Mouse (Mus musculus) kidney, embryonic 15.5 days (tissue): Measurements from ENCODE around the gene Myb. TPM values are rescaled to one million over a fixed set of nuclear protein-coding genes. Genes with fewer than 3 reads are reported as not detected.

ENCODE experiments used
- ATAC-seq: fragments of 200-750 bp; cut with Nextera tagmentation; replicated peaks from 2 replicates; pipeline ENCODE4 v1.8.0; 2017; ENCODE audit warnings: moderate TSS enrichment; ENCODE audit not compliant: low FRiP score
- H3K27ac ChIP-seq: fragments of 300-500 bp; sonication (generic); 2 replicates; pipeline ENCODE4 v1.5.1; 2015; ENCODE audit warnings: mild to moderate bottlenecking, inconsistent platforms
- H3K27me3 ChIP-seq: fragments of 300-500 bp; sonication (generic); 2 replicates; pipeline ENCODE4 v1.6.1; 2015; ENCODE audit warnings: inconsistent platforms
- H3K36me3 ChIP-seq: fragments of 300-500 bp; sonication (generic); 2 replicates; pipeline ENCODE4 v1.6.1; 2015; ENCODE audit warnings: inconsistent platforms
- H3K4me1 ChIP-seq: fragments of 300-500 bp; sonication (generic); 2 replicates; pipeline ENCODE4 v1.6.1; 2015; ENCODE audit warnings: inconsistent platforms
- H3K4me2 ChIP-seq: fragments of 300-500 bp; sonication (generic); 2 replicates; pipeline ENCODE4 v1.6.1; 2015; ENCODE audit warnings: moderate library complexity, mild to moderate bottlenecking, inconsistent platforms
- H3K4me3 ChIP-seq: fragments of 300-500 bp; sonication (generic); replicated peaks from 2 replicates; pipeline ENCODE4 v1.5.1; 2015; ENCODE audit warnings: mild to moderate bottlenecking, inconsistent platforms
- H3K9ac ChIP-seq: fragments of 300-500 bp; sonication (generic); 2 replicates; pipeline ENCODE4 v1.6.1; 2015; ENCODE audit warnings: mild to moderate bottlenecking, inconsistent platforms
- H3K9me3 ChIP-seq: fragments of 300-500 bp; sonication (generic); replicated peaks from 2 replicates; pipeline ENCODE4 v1.6.1; 2016; ENCODE audit warnings: inconsistent platforms
- whole genome bisulfite sequencing: fragments of 180-500 bp; shearing (Covaris S2); methylation state at CpG from one replicate; pipeline ENCODE4 v1.1.7; 2015; ENCODE audit warnings: mixed read lengths; 5-methylcytosine and 5-hydroxymethylcytosine counted together
- polyA plus RNA-seq: library from polyadenylated mRNA; unstranded; fragments of >200 nt; fragmentation: Nextera tagmentation; extraction: Ambion mirVana; gene quantifications from 2 replicates; pipeline ENCODE4 v1.2.1, GENCODE M21; 2015

Gene Myb
- polyA plus RNA-seq, 1 experiment from 2014 or later, result 5.2 TPM

DNA sequence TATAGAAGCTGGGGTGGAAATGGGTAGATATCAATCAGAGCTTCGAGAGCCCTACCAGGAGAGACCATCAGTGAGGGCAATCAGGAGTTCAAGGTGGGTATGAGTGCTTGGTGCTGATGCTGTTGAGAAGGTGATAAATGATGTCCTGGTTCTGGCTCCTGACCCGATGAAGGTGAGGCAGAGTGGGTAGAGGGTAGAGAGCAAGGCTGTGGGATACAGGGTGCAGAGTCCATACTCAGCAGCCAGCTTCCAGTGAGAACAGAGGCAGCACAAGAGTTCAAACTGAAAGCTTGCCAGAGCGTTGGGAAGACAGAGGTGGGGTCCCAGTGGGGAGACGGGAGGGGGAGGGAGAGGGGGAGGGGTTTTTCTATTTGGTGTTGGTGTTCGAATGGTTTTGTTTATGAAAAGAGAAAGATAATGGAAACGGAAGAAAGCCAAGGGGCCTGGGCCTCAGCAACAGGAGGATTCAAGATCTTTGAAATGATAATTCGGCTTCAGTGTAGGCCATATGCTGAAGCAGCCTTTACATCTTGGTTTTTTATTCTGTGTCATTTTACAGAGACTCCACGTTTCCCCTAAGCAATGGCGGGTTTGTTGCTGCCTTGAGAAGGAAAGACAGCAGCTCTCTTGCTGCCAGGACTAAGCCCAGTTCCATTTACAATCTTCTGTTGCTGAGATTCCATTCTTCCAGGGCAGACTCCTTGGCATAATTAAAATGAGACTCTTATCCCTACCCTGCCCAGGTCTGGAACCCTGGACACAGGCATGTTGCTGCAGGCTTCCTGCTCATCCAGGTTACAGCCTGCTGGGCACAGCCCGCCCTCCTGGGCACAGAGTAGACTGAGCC is 32.5 kb upstream of the Myb start:
- H3K27me3 ChIP-seq, result no peaks in the 10 kb centered on the region; the same call in 1 of the 2 replicates

DNA sequence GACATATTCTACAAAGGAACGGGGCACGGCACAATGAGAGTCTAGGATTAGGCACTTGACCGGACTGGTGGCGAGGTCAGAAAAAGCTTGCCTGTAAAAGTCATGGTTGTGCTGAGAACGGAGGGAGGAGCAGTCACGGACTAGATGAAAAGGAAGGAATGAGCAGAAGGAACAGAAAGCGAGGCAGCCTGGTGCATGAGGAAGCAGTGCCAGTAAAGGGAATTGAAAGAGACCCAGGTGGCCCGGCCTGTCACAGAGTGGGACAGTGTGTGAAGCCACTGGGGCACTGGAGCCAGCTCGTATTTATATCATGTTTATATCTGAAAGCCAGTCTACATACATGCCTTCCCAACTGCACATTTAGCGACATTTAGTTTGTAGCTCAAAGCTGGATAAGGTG is 31.7 kb upstream of the Myb start:
- no peak overlapping the region for H3K27ac ChIP-seq
- H3K36me3 ChIP-seq, result no peaks in the 10 kb centered on the region
- no peak overlapping the region for H3K4me3 ChIP-seq
- no peaks in the 10 kb centered on the region; the same call in 1 of the 2 replicates for H3K27me3 ChIP-seq
- ATAC-seq, result no peak
- H3K9ac ChIP-seq, result no peak overlapping the region
- no peaks in the 10 kb centered on the region for H3K9me3 ChIP-seq
- WGBS, result 78% methylated on average over 10 of the region's 10 CpGs
- H3K4me1 ChIP-seq, result 0 out of 2 replicates have a peak, but pooled peaks cover 4% of the 10 kb centered on the region
- no peak overlapping the region for H3K4me2 ChIP-seq

More for the DNA sequence above, 32.5 kb upstream of the Myb start:
- H3K9ac ChIP-seq, result no peak overlapping the region
- no peak for ATAC-seq
- no peak overlapping the region for H3K27ac ChIP-seq
- WGBS, result 54% methylated on average over 10 of the region's 10 CpGs
- no peaks in the 10 kb centered on the region for H3K36me3 ChIP-seq
- no peak overlapping the region for H3K4me2 ChIP-seq
- no peak overlapping the region for H3K4me3 ChIP-seq
- 0 out of 2 replicates have a peak, but pooled peaks cover 4% of the 10 kb centered on the region for H3K4me1 ChIP-seq
- no peaks in the 10 kb centered on the region for H3K9me3 ChIP-seq

DNA sequence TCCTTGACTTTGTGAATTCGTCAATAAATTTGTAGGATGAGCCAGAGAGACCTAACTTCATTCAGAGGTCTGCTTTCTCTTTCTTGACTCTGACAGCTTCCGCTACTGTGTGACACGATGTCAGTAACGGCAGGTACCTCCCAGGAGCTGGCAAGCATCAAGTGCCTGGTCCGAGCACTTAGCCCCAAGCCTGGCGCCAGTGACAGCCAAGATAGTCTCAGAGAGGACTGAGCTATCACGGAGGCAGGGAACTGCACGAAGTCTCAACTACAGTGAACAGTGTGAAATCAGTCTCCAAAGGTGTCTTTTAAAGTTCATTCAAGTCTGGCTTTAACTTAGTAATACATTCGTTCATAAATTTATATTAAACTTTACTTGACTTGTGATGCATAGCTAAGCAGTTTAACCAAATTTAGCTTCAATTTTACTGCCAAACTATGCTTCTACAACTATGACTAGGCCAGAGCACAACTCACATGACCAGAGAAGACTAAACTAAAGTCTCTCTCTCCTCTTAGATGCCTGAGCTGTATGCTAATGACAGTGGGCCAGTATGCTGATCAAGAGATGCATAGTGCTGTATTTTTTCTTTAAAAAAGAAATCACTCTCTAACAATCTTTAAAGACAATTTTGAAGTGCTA is 29.1 kb upstream of the Myb start:
- WGBS, result 75% methylated on average over 9 of the region's 9 CpGs
- Histone ChIP-seq H3K36me3 (no peaks in the 10 kb centered on the region), H3K9ac (no peak overlapping the region), H3K27me3 (no peaks in the 10 kb centered on the region; the same call in 1 of the 2 replicates), H3K27ac (no peak overlapping the region), H3K4me1 (no peaks in the 10 kb centered on the region), H3K9me3 (no peaks in the 10 kb centered on the region), H3K4me2 (no peak overlapping the region), H3K4me3 (no peak overlapping the region)
- ATAC-seq, result no peak

DNA sequence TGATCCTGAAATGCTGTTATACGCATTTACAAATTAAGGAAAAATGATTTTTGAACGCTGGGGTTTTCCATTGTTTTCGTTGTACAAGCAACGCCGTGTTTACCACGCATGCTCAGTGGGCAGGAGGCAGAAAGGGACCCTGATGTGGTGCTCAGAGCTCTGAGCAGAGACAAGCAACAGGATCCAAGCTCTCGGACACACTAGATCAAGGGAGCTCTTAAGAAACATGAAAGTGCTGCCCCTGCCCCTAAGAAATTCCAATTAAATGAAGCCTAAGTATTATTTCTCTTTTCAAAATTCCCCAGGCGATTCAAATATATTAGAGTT is 28.5 kb upstream of the Myb start:
- Histone ChIP-seq H3K4me3 (peak overlapping the region; percentile 32), H3K4me1 (no peaks in the 10 kb centered on the region), H3K9ac (no peak overlapping the region), H3K9me3 (no peaks in the 10 kb centered on the region), H3K27ac (no peak overlapping the region), H3K4me2 (peak overlapping the region; percentile 53), H3K27me3 (no peaks in the 10 kb centered on the region; the same call in 1 of the 2 replicates), H3K36me3 (no peaks in the 10 kb centered on the region)
- ATAC-seq, result no peak
- 28% methylated on average over 8 of the region's 8 CpGs for WGBS

DNA sequence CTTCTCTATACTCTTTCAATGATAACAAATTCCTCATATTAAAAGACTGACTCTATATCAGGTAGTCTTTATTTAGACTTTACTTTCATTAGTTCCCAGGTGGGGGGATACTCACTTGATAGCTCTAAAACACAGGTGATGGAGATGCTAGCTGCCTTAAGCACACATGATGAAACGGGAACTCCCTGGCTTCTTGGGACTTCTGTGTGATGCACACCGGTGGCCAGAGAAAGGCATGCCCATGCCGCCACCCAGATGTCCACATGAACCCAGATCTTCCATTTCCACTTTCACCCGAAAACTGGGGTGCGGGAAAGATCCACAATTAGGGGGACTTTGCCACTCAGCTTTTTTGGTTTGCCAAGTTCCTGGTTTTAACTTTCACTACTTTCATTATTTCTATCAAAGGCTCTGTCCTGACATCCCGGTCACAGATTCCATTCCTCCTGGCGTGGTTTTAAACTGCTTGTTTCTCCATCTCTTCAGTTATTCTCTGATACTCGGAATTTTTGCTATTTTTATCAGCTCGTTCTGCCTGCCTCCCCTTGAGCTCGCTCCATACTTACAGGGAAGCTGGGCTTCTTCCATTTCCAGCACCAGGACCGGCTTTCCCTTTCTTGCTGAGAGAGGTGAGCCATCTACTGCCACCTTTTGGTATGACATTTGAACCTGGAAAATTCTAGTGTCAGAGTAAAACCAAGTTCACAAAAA is 27.9 kb upstream of the Myb start:
- ATAC-seq, result no peak
- WGBS, result 24% methylated on average over 11 of the region's 11 CpGs
- H3K9me3 ChIP-seq, result no peaks in the 10 kb centered on the region
- no peaks in the 10 kb centered on the region for H3K4me1 ChIP-seq
- no peak overlapping the region for H3K27ac ChIP-seq
- H3K9ac ChIP-seq, result 0 out of 2 replicates have a peak overlapping the region, but pooled peaks have one; percentile 12
- H3K36me3 ChIP-seq, result no peaks in the 10 kb centered on the region
- H3K4me3 ChIP-seq, result peak overlapping the region; percentile 32
- H3K4me2 ChIP-seq, result peak overlapping the region; percentile 53
- no peaks in the 10 kb centered on the region; the same call in 1 of the 2 replicates for H3K27me3 ChIP-seq

DNA sequence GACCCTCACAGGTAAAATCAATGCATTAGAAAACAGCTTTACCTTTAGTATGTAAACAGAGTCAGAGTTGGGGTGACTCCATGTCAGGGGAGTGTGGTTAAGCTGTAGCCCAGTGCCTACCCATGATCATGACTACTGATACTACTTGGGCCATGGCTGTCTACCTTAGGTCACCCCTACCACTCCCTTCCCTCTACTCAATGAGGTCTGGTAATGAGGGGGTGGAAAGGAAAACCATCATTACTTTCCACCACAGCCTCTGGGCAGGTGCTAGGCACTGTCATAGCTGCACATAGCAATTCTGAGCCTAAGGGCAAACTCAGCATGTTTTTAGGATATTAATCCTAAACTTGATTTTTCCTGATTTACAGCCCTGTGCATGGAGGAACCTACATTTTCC is 27.1 kb upstream of the Myb start:
- Histone ChIP-seq H3K4me3 (no peak overlapping the region), H3K4me2 (no peak overlapping the region), H3K9ac (no peak overlapping the region), H3K36me3 (no peaks in the 10 kb centered on the region), H3K27me3 (no peaks in the 10 kb centered on the region; the same call in 1 of the 2 replicates), H3K27ac (no peak overlapping the region), H3K9me3 (no peaks in the 10 kb centered on the region), H3K4me1 (no peaks in the 10 kb centered on the region)
- ATAC-seq, result no peak

DNA sequence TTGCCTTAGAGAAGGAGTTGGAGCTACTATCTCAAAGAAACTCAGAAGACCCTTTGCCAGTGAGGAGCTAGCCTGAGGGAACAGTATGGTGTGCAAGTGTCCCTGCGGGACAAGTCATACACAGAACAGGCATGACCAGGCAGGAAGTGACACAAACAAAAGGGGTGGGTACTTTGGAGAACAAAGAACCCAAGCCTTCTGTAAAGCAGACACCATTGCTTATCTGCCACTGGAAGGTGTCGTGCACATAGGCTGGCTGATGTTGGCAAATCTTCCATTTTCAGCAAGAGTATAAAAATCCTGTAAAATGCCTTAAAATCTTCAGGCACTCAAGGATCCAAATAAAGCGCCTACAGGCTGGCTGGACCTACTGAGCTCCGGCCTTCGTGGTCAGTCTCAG is 25.9 kb upstream of the Myb start:
- Histone ChIP-seq H3K4me2 (no peak overlapping the region), H3K27me3 (no peaks in the 10 kb centered on the region; the same call in 1 of the 2 replicates), H3K9ac (no peak overlapping the region), H3K4me3 (no peak overlapping the region), H3K9me3 (no peaks in the 10 kb centered on the region), H3K4me1 (no peaks in the 10 kb centered on the region), H3K36me3 (no peaks in the 10 kb centered on the region), H3K27ac (no peak overlapping the region)
- 78% methylated on average over 5 of the region's 5 CpGs for WGBS
- no peak for ATAC-seq

DNA sequence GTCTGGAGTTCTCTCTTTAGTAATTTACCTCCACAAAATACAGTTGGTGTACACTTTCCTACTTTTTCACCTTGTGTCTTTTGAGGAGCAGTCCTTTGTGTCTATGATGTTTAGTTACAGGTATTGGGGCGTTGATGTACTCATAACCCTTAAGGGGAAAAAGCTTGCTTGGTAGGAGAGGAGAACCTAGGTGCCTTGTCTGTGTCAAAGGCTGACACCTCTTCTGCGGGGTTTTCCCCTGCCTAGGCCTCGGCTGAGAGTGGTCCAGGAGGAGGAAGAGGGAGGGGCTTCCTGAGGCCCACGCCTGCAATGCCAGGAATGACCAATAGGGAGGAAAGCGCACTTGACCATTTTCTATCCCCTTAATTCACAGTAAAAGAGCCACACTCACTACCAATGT is 17.9 kb upstream of the Myb start:
- Histone ChIP-seq H3K4me2 (no peak overlapping the region), H3K9me3 (no peaks in the 10 kb centered on the region), H3K36me3 (no peaks in the 10 kb centered on the region), H3K4me1 (no peaks in the 10 kb centered on the region), H3K27ac (no peak overlapping the region), H3K4me3 (no peak overlapping the region), H3K9ac (no peak overlapping the region), H3K27me3 (no peaks in the 10 kb centered on the region)
- ATAC-seq, result no peak
- whole genome bisulfite sequencing, result 42% methylated on average over 5 of the region's 5 CpGs

DNA sequence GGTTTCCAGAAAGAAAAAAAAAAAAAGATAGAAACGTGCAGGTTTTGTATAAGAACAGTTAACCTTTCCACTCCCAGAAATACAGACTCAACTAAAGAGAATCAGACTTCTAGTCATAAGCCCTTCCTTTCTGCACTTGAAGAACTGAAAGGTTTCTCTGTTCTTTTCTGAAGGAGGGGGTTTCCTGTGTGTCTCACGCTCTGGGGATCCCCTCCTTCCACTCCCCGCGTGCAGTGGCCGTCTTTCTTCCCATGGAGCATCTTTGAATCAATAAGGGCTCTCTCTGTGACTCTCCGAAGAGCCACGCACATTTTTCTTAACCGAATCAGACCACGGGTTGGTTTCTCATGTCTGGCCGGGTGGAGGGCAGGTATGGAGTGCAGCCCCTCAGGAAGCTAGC is 17.5 kb upstream of the Myb start:
- Histone ChIP-seq H3K4me1 (no peaks in the 10 kb centered on the region), H3K4me2 (no peak overlapping the region), H3K27ac (no peak overlapping the region), H3K36me3 (no peaks in the 10 kb centered on the region), H3K9me3 (no peaks in the 10 kb centered on the region), H3K27me3 (no peaks in the 10 kb centered on the region), H3K4me3 (no peak overlapping the region), H3K9ac (no peak overlapping the region)
- WGBS, result 82% methylated on average over 10 of the region's 10 CpGs
- ATAC-seq, result no peak

DNA sequence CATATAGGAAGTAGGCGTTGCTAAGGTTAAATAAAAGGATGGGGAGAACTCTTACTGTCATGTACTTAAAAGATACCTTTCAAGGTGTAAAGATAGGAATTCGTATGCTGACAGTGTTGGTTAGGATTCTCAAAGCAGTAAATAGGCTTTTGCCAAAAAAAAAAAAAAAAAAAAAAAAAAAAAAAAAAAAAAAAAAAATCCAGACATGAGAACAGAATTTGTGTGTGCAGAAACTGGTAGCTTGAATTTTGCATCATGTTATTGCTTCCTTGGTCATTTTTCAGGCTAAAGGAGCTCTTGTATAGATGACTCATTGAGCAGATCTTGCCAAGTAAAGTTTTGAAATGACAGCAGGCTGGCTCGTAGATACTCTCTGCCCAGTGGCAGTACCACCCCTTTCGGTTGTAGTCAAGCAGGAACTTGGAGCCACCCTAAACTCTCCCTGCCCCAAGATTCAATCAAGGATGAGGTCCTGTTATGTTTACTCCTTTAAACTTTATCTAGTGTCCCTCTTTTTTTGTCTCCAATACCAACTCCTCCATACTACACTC is 11.9 kb upstream of the Myb start:
- H3K36me3 ChIP-seq, result no peaks in the 10 kb centered on the region
- H3K4me3 ChIP-seq, result no peak overlapping the region
- no peaks in the 10 kb centered on the region for H3K27me3 ChIP-seq
- H3K4me2 ChIP-seq, result no peak overlapping the region
- H3K27ac ChIP-seq, result no peak overlapping the region
- H3K4me1 ChIP-seq, result no peaks in the 10 kb centered on the region
- H3K9me3 ChIP-seq, result no peaks in the 10 kb centered on the region
- H3K9ac ChIP-seq, result no peak overlapping the region
- WGBS, result 87% methylated on average over 4 of the region's 4 CpGs
- ATAC-seq, result no peak

DNA sequence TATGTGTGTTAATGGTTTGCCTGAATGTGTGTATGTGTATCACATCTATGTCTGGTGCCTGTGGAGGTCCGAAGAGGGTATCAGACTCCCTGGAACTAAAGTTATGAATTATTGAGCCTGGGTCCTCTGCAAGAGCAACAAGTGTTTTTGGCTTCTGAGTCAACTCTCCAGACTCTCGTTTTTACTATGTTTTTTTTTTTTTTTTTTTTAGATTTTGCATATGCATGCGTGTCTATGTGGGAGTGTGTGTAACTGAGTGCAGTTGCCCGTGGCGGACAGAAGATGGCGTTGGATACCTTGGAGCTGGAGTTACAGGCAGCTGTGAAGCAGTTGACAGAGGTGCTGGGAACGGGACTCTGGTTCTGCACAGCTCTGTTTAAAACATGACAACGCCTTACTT is 7.7 kb upstream of the Myb start:
- H3K4me3 ChIP-seq, result no peak overlapping the region

DNA sequence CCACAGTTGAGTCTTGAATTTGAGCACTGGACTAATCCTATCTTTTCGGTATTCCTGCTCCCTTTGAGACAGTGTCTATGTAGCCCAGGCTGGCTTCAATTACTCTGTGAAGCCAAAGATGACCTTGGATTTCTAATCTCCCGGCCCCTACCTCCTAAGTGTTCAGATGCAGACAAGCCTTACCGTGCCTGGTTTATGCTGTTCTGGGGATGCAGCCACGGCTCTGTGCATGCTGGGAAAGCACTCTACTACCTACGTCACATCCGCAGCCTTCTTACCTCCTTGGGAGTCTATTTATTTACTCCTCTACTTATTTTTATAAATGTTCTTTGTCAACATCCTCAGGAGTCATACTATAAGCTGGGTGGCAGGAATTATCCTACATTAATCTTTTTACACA is 7.1 kb upstream of the Myb start:
- Histone ChIP-seq H3K36me3 (no peaks in the 10 kb centered on the region), H3K9ac (no peak overlapping the region), H3K9me3 (no peaks in the 10 kb centered on the region), H3K4me1 (no peaks in the 10 kb centered on the region), H3K4me2 (no peak overlapping the region), H3K27ac (no peak overlapping the region), H3K27me3 (peaks cover 7% of the 10 kb centered on the region; the same call in 1 of the 2 replicates), H3K4me3 (no peak overlapping the region)
- no peak for ATAC-seq
- WGBS, result 91% methylated on average over 6 of the region's 6 CpGs

More for the DNA sequence above, 7.7 kb upstream of the Myb start:
- no peak for ATAC-seq
- no peak overlapping the region for H3K9ac ChIP-seq
- H3K27me3 ChIP-seq, result peaks cover 5% of the 10 kb centered on the region; the same call in 1 of the 2 replicates
- no peak overlapping the region for H3K4me2 ChIP-seq
- no peaks in the 10 kb centered on the region for H3K4me1 ChIP-seq
- no peaks in the 10 kb centered on the region for H3K9me3 ChIP-seq
- WGBS, result 92% methylated on average over 8 of the region's 8 CpGs
- H3K27ac ChIP-seq, result no peak overlapping the region
- no peaks in the 10 kb centered on the region for H3K36me3 ChIP-seq
